Mouse (Mus musculus) midbrain, postnatal 0 days (tissue): ENCODE results near the gene Gm5800. TPM values are rescaled to one million over a fixed set of nuclear protein-coding genes. Genes with fewer than 3 reads are reported as not detected.

Experiments
- ATAC-seq: fragments of 200-750 bp; cut with Nextera tagmentation; 2 replicates; pipeline ENCODE4 v1.8.0; 2017; ENCODE audit warnings: moderate number of reproducible peaks, mild to moderate bottlenecking, moderate TSS enrichment, moderate library complexity; ENCODE audit not compliant: low FRiP score
- DNase-seq: peaks from one replicate; pipeline ENCODE4 v3.0.0-alpha.2; 2015; ENCODE audit warnings: low spot score
- H3K27ac ChIP-seq: fragments of 300-500 bp; sonication (generic); 2 replicates; pipeline ENCODE4 v1.5.1; 2014; ENCODE audit warnings: low read depth, mild to moderate bottlenecking, low read length, mixed read lengths
- H3K27me3 ChIP-seq: fragments of 300-500 bp; sonication (generic); 2 replicates; pipeline ENCODE4 v1.6.1; 2014; ENCODE audit warnings: low read length, control low read depth, mixed read lengths; ENCODE audit not compliant: insufficient read depth
- H3K36me3 ChIP-seq: fragments of 300-500 bp; sonication (generic); 2 replicates; pipeline ENCODE4 v1.6.1; 2014; ENCODE audit warnings: low read length, control low read depth, mixed read lengths; ENCODE audit not compliant: insufficient read depth
- H3K4me1 ChIP-seq: fragments of 300-500 bp; sonication (generic); 2 replicates; pipeline ENCODE4 v1.6.1; 2014; ENCODE audit warnings: mild to moderate bottlenecking, control low read depth, antibody characterized with exemption, low read length, mixed read lengths; ENCODE audit not compliant: insufficient read depth
- H3K4me2 ChIP-seq: fragments of 300-500 bp; sonication (generic); 2 replicates; pipeline ENCODE4 v1.6.1; 2014; ENCODE audit warnings: low read depth, mild to moderate bottlenecking, low read length, mixed read lengths; ENCODE audit not compliant: poor library complexity, severe bottlenecking
- H3K4me3 ChIP-seq: fragments of 300-500 bp; sonication (generic); 2 replicates; pipeline ENCODE4 v1.5.1; 2014; ENCODE audit warnings: low read depth, mild to moderate bottlenecking, low read length, moderate library complexity
- H3K9ac ChIP-seq: fragments of 300-500 bp; sonication (generic); replicated peaks from 2 replicates; pipeline ENCODE4 v1.6.1; 2014; ENCODE audit warnings: mild to moderate bottlenecking, low read length, moderate library complexity, mixed read lengths; ENCODE audit not compliant: poor library complexity, severe bottlenecking
- H3K9me3 ChIP-seq: fragments of 300-500 bp; sonication (generic); 2 replicates; pipeline ENCODE4 v1.6.1; 2016; ENCODE audit warnings: low read length, control low read depth
- CTCF ChIP-seq: IDR thresholded peaks from 2 replicates; pipeline ENCODE4 v1.5.1; 2016; ENCODE audit warnings: antibody characterized with exemption, mild to moderate bottlenecking
- WGBS: fragments of 180-500 bp; shearing (Covaris S2); extraction: QIAGEN DNeasy Blood & Tissue Kit; methylation state at CpG from one replicate; pipeline ENCODE4 v1.1.7; 2014; 5-methylcytosine and 5-hydroxymethylcytosine counted together
- polyA plus RNA-seq: library from polyadenylated mRNA; unstranded; fragments of >200 nt; fragmentation: Nextera tagmentation; extraction: Ambion mirVana; gene quantifications from 2 replicates; pipeline ENCODE4 v1.2.1, GENCODE M21; 2015
- total RNA-seq: library from RNA; depleted of rRNA; stranded (reverse); fragments of >200 nt; gene quantifications from 2 replicates; pipeline ENCODE4 v1.2.3, GENCODE M21; 2014; rRNA removed

Gm5800 gene
- total RNA-seq (not detected in 2 replicates), polyA plus RNA-seq (not detected in 2 replicates)

DNA sequence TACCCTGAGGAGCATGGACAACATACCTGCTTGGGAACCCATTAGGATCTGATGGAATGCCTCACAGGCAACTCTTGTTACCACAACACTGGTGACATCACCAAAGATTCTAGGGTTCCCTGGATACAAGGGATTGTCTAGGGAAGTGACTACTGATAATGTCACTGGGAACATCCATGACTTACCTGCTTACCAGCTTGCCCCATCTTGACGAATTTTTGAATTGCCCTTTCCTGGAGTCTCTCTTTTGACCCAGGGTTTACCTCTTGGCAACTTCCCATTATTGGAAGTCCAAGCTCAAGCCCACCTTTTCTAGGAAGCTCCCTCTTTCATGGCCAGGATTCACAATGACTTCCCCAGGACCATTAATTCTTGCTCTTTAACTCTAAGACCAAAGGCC, at the start of gene Gm5800:
TSS of gene Gm5800 (minus strand) at position 101 of the 400 bp plus-strand sequence.
- 50% methylated on average over 1 of the region's 1 CpGs for WGBS
- no peaks in the 10 kb centered on the region for H3K4me1 ChIP-seq

GRCm38 (mm10) chr14:51755944-51756343, 39.0 kb upstream of the Gm5800 start:
- DNase-seq = no peak
- H3K9me3 ChIP-seq = no peaks in the 10 kb centered on the region
- no peaks in the 10 kb centered on the region for H3K36me3 ChIP-seq
- no peak overlapping the region for H3K4me2 ChIP-seq
- no peak overlapping the region for H3K27ac ChIP-seq
- H3K4me1 ChIP-seq = no peaks in the 10 kb centered on the region
- no peak overlapping the region for H3K9ac ChIP-seq
- ATAC-seq = no peak
- H3K4me3 ChIP-seq = no peak overlapping the region
- no peaks in the 10 kb centered on the region for H3K27me3 ChIP-seq
- WGBS = 69% methylated on average over 2 of the region's 2 CpGs
- no peak for TF ChIP-seq CTCF

More for the DNA sequence above, at the start of gene Gm5800:
- no peak for DNase-seq
- ATAC-seq = no peak
- Histone ChIP-seq H3K27me3 (no peaks in the 10 kb centered on the region), H3K9me3 (no peaks in the 10 kb centered on the region), H3K27ac (no peak within 1 kb of the TSS), H3K4me2 (no peak within 1 kb of the TSS), H3K9ac (no peak within 1 kb of the TSS), H3K36me3 (no peaks in the 10 kb centered on the region), H3K4me3 (no peak within 1 kb of the TSS)
- no peak for TF ChIP-seq CTCF

GRCm38 (mm10) chr14:51740347-51741170, 23.6 kb upstream of the Gm5800 start:
- no peak for DNase-seq
- ATAC-seq = 0 out of 2 replicates have a peak, but pooled peaks have one; percentile 49
- H3K4me1 ChIP-seq = no peaks in the 10 kb centered on the region

DNA sequence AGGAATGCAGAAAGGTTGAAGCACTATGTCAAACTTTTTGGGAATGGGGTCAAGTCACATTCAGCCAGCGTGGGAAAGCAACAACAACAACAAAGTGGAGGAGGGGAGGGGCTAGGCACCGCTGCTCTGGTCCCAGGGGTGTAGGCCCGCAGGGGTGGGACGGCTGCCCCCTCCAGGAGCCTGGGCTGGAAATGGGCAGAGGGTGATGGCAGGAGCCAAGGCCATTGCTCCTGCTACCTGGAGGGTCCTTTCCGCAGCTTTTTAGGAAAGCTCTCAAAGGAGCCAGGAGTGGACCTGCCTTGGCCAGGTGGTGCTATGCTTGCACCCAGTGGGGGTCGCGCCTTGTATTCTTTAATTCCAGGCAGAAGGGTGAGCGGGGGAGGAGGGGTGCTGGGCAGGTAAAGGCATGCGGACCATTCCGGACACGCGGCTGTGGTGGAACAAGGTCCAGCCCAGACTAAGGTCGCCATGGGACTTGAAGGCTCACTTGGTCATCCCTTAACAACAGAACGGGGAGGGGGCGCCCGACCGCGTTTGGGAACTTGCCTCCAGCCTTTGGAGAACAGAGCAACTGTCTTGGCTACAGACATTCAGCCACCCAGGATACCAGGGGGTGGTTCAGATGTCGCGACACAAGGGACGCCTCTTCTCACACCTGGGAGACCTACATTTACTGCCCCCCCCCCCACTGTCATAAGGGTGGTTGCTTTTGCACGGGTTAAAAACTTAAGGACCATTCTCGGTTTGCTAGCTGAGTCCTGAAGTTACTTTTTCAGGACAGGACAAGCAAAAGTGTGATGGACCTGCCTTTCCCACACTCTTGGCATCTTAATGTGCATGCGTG, 22.4 kb upstream of the Gm5800 start:
- no peak for DNase-seq
- Histone ChIP-seq H3K4me1 (no peaks in the 10 kb centered on the region), H3K9ac (no peak overlapping the region), H3K36me3 (no peaks in the 10 kb centered on the region), H3K4me3 (peak overlapping the region; percentile 30), H3K9me3 (no peaks in the 10 kb centered on the region), H3K4me2 (peak overlapping the region; percentile 75), H3K27me3 (peaks cover 41% of the 10 kb centered on the region), H3K27ac (no peak overlapping the region)
- peak; percentile 13; the same call in 1 of the 2 replicates for ATAC-seq
- no peak for TF ChIP-seq CTCF
- 1% methylated on average over 23 of the region's 24 CpGs for WGBS

More at GRCm38 (mm10) chr14:51740347-51741170, 23.6 kb upstream of the Gm5800 start:
- Histone ChIP-seq H3K4me2 (peak overlapping the region; percentile 75), H3K9ac (no peak overlapping the region), H3K27ac (no peak overlapping the region), H3K27me3 (peaks cover 41% of the 10 kb centered on the region), H3K36me3 (no peaks in the 10 kb centered on the region), H3K4me3 (peak overlapping the region; percentile 40), H3K9me3 (no peaks in the 10 kb centered on the region)
- under 1% methylated on average over 42 of the region's 42 CpGs for WGBS
- 0 out of 2 replicates have a peak, but pooled peaks have one; percentile 6 for TF ChIP-seq CTCF

GRCm38 (mm10) chr14:51738411-51739149, 21.6 kb upstream of the Gm5800 start:
- Histone ChIP-seq H3K4me2 (peak overlapping the region; percentile 75), H3K9ac (no peak overlapping the region), H3K9me3 (no peaks in the 10 kb centered on the region), H3K27me3 (peaks cover 41% of the 10 kb centered on the region), H3K27ac (no peak overlapping the region), H3K4me1 (no peaks in the 10 kb centered on the region), H3K36me3 (no peaks in the 10 kb centered on the region), H3K4me3 (peak overlapping the region; percentile 30)
- no peak for TF ChIP-seq CTCF
- 1% methylated on average over 29 of the region's 29 CpGs for WGBS
- DNase-seq (no peak), ATAC-seq (peak; percentile 49)
